Mouse (Mus musculus) spleen, adult 2 months (tissue): Measurements from ENCODE around the gene Ephb1. TPM values are rescaled to one million over a fixed set of nuclear protein-coding genes. Genes with fewer than 3 reads are reported as not detected.

Source experiments
- DNase-seq, 2 experiments: peaks; one replicate each; pipeline versions ENCODE4 v3.0.0 to v3.0.0-alpha.2; 2012 to 2021; ENCODE audit warnings: low spot score in 2 of 2, low read depth in 1 of 2
- H3K27ac ChIP-seq: fragments of 200-500 bp; 2 replicates; pipeline ENCODE4 v1.5.1; 2012; ENCODE audit warnings: low read length, inconsistent platforms; ENCODE audit not compliant: insufficient read depth
- H3K27me3 ChIP-seq: fragments of 200-500 bp; 2 replicates; pipeline ENCODE4 v1.6.1; 2012; ENCODE audit warnings: mild to moderate bottlenecking, moderate library complexity, low read length, inconsistent platforms; ENCODE audit not compliant: control insufficient read depth, insufficient read depth
- H3K36me3 ChIP-seq: fragments of 200-500 bp; 2 replicates; pipeline ENCODE4 v1.6.1; 2012; ENCODE audit warnings: mild to moderate bottlenecking, low read length, inconsistent platforms; ENCODE audit not compliant: control insufficient read depth, insufficient read depth
- H3K4me1 ChIP-seq: fragments of 200-500 bp; 2 replicates; pipeline ENCODE4 v1.6.1; 2011; ENCODE audit warnings: inconsistent platforms; ENCODE audit not compliant: control insufficient read depth, insufficient read depth, insufficient read length
- H3K4me3 ChIP-seq: fragments of 200-500 bp; 2 replicates; pipeline ENCODE4 v1.5.1; 2011; ENCODE audit warnings: mild to moderate bottlenecking, inconsistent platforms; ENCODE audit not compliant: insufficient read depth, insufficient read length; ENCODE audit errors: extremely low read depth
- CTCF ChIP-seq: fragments of 200-500 bp; IDR thresholded peaks from 2 replicates; pipeline ENCODE4 v1.5.1; 2011; ENCODE audit warnings: mild to moderate bottlenecking, inconsistent platforms; ENCODE audit not compliant: insufficient read depth, insufficient read length, insufficient replicate concordance; ENCODE audit errors: extremely low read depth
- POLR2A ChIP-seq: fragments of 200-500 bp; IDR thresholded peaks from 2 replicates; pipeline ENCODE4 v1.6.1; 2011; ENCODE audit warnings: low read depth, low read length, inconsistent platforms
- WGBS: fragments of 180-500 bp; shearing (Covaris S2); methylation state at CpG from one replicate; pipeline ENCODE4 v1.1.7; 2018; 5-methylcytosine and 5-hydroxymethylcytosine counted together
- polyA plus RNA-seq: library from polyadenylated mRNA; depleted of rRNA; stranded (reverse); fragments of >200 nt; gene quantifications from 2 replicates; pipeline ENCODE4 v1.2.3, GENCODE M21; 2012; rRNA removed

Ephb1 gene
- 0.20 and 0.32 TPM in 2 replicates for polyA plus RNA-seq

DNA sequence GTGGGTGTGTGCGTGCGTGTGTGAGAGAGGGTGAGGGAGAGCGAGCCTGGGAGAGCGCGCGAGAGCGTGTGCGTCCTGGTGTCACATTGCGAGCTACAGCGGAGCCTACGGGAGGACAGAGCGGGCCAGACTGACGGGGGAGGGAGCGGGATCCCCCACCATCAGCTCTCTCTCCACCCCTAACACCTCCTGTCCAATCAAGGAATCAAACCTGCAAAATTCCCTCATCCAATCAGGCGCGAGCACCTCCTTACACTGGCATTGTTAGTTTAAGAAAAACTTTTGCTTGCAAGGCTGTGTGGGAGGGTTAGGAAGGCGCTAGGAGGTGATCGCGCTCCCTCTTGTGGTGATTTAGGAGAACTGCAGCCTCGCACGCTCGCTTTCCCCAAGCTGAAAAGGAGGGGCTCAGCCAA lies at the start of gene Ephb1:
Gene Ephb1 (minus strand): TSS at position 133 of the 413 bp plus-strand sequence.
- Histone ChIP-seq H3K36me3 (no peaks in the 10 kb centered on the region), H3K27ac (no peak within 1 kb of the TSS), H3K27me3 (peaks cover 8% of the 10 kb centered on the region), H3K4me1 (no peaks in the 10 kb centered on the region; the same call in 1 of the 2 replicates), H3K4me3 (peak within 1 kb of the TSS; percentile 11; the same call in 1 of the 2 replicates)
- TF ChIP-seq POLR2A (no peak), CTCF (peak; percentile 85)
- 5% methylated on average over 22 of the region's 22 CpGs for WGBS
- peak in 1 of 2 experiments; percentile 20 for DNase-seq

- H3K36me3 ChIP-seq = no peaks in the 10 kb centered on the region
- no peak for DNase-seq
- 25% methylated on average over 18 of the region's 18 CpGs for WGBS
Measured at GRCm38 (mm10) chr9:102403086-102404021, 48.9 kb upstream of the Ephb1 start.

DNA sequence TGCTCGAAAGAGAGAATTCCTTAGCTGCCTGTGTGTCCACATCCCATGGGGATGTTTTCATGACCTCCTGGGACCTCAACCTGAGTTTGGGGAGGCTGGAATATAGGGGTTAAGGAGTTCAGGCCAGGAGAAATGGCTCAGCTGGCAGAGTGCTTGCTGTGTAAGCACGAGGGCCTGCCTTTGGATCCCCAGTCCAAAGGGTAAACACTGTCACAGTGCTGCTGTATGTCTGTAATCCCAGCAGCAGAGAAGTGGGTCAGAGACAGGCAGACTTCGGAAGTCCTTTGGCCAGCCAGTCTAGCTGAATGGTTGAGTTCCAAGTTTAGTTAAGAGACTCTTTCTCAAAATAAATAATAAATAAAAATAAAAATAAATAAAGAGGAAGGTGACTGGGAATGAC lies 48.2 kb upstream of the Ephb1 start:
- H3K27ac ChIP-seq = no peak overlapping the region
- no peak overlapping the region for H3K4me3 ChIP-seq
- TF ChIP-seq POLR2A (no peak), CTCF (no peak)
- WGBS = 65% methylated on average over 3 of the region's 3 CpGs
- DNase-seq = no peak
- no peaks in the 10 kb centered on the region for H3K27me3 ChIP-seq
- no peaks in the 10 kb centered on the region for H3K4me1 ChIP-seq
- H3K36me3 ChIP-seq = no peaks in the 10 kb centered on the region

More at GRCm38 (mm10) chr9:102403086-102404021, 48.9 kb upstream of the Ephb1 start:
- TF ChIP-seq POLR2A (no peak), CTCF (0 out of 2 replicates have a peak, but pooled peaks have one; percentile 7)
- H3K27me3 ChIP-seq = no peaks in the 10 kb centered on the region
- no peaks in the 10 kb centered on the region for H3K4me1 ChIP-seq
- H3K27ac ChIP-seq = no peak overlapping the region
- no peak overlapping the region for H3K4me3 ChIP-seq

DNA sequence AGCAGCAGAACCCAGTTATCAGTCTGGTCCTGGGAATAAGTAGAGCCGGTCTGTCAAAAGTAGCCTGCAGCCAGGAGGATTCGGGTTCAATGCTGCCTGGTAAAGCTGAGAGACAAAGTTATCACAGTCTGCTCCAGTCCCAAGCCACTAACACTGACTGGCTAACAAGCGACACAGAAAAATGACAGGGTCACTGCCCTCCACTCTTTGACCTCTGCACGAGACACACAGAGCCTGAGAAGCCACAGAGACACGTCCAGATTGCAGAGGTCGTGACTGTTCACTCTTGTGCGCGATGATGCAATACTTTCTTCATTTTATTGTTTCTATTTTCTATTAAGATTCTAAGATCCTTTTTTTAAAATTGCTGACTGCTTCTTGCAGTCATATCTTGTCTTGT lies 33.8 kb upstream of the Ephb1 start:
- no peak overlapping the region for H3K27ac ChIP-seq
- no peaks in the 10 kb centered on the region for H3K27me3 ChIP-seq
- DNase-seq = no peak
- no peaks in the 10 kb centered on the region for H3K36me3 ChIP-seq
- no peaks in the 10 kb centered on the region for H3K4me1 ChIP-seq
- TF ChIP-seq POLR2A (no peak), CTCF (no peak)
- 82% methylated on average over 8 of the region's 8 CpGs for WGBS
- no peak overlapping the region for H3K4me3 ChIP-seq

- TF ChIP-seq POLR2A (no peak), CTCF (no peak)
- H3K4me1 ChIP-seq = no peaks in the 10 kb centered on the region
- 91% methylated on average over 9 of the region's 9 CpGs for WGBS
- no peaks in the 10 kb centered on the region for H3K27me3 ChIP-seq
- H3K4me3 ChIP-seq = no peak overlapping the region
- H3K36me3 ChIP-seq = no peaks in the 10 kb centered on the region
- no peak for DNase-seq
- H3K27ac ChIP-seq = no peak overlapping the region
Measured at GRCm38 (mm10) chr9:102386816-102387215, 32.3 kb upstream of the Ephb1 start.

- no peak overlapping the region for H3K27ac ChIP-seq
- no peaks in the 10 kb centered on the region for H3K4me1 ChIP-seq
- no peaks in the 10 kb centered on the region for H3K36me3 ChIP-seq
- no peak for TF ChIP-seq CTCF
- no peak for TF ChIP-seq POLR2A
- H3K27me3 ChIP-seq = no peaks in the 10 kb centered on the region
- 87% methylated on average over 2 of the region's 2 CpGs for WGBS
- DNase-seq = no peak
- no peak overlapping the region for H3K4me3 ChIP-seq
Measured at GRCm38 (mm10) chr9:102380235-102380634, 25.7 kb upstream of the Ephb1 start.

- Histone ChIP-seq H3K27me3 (no peaks in the 10 kb centered on the region), H3K4me3 (no peak overlapping the region), H3K4me1 (no peaks in the 10 kb centered on the region), H3K27ac (no peak overlapping the region), H3K36me3 (no peaks in the 10 kb centered on the region)
- TF ChIP-seq CTCF (no peak), POLR2A (no peak)
- no peak for DNase-seq
- 88% methylated on average over 5 of the region's 5 CpGs for WGBS
Measured at GRCm38 (mm10) chr9:102374661-102375060, 20.2 kb upstream of the Ephb1 start.
